Mouse (Mus musculus): ENCODE measurements at regions not wholly inside any gene's neighbourhood (a gene's known extent, or its start where the extent isn't known, plus 50 kb on each side); places are given as distances from the start of the nearest gene placed in this dataset.

GRCm38 (mm10) chr1:88577498-88578230, 67.8 kb upstream of the Glrp1 start:
- intact Hi-C loops (cut with DNase I): no loop called here
- DNase-seq: no peak

DNA sequence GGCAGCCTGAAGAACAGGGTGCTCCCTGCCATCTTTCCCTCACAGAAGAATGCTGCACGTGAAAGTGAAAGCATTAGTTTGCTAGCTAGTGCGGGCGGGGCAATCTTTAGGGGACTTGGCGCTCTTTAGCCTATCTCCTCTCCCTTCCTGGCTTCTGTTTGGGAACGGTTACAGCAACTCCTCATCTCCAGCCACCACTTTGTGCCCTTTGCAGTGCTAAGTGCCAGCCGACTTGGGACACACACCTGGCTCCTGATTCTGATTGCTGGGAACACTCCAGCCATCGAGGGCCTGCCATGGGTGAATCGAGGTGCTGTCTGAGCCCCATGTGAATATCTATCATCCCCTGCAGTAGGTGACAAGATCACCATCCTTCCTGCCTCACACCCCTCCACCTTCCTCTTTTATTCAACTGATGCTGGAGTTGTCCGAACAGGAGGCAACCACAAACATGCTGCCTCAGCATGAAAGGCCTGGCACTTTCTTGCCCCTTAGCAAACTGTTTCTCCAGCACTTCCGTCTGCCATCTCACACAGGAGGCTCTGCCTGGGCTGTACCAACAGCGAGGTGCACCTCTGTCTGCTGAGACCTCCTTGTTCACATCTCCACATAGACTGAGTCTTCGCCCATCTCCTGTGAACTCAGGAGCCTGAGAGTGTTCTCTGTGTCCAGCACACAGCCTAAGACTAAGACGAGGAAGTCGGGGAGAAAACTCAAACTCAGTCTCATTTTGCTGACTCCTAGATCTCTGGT, 66.2 kb upstream of the Glrp1 start:
- no peak for DNase-seq
- intact Hi-C loops (cut with DNase I): no loop called here

GRCm38 (mm10) chr1:88575291-88575690, 65.4 kb upstream of the Glrp1 start:
- intact Hi-C loops (cut with DNase I): no loop called here

GRCm38 (mm10) chr1:88572161-88572560, 62.3 kb upstream of the Glrp1 start:
- no peak for DNase-seq
- intact Hi-C loops (cut with DNase I): no loop called here

More at GRCm38 (mm10) chr1:88575291-88575690, 65.4 kb upstream of the Glrp1 start:
- no peak for DNase-seq

DNA sequence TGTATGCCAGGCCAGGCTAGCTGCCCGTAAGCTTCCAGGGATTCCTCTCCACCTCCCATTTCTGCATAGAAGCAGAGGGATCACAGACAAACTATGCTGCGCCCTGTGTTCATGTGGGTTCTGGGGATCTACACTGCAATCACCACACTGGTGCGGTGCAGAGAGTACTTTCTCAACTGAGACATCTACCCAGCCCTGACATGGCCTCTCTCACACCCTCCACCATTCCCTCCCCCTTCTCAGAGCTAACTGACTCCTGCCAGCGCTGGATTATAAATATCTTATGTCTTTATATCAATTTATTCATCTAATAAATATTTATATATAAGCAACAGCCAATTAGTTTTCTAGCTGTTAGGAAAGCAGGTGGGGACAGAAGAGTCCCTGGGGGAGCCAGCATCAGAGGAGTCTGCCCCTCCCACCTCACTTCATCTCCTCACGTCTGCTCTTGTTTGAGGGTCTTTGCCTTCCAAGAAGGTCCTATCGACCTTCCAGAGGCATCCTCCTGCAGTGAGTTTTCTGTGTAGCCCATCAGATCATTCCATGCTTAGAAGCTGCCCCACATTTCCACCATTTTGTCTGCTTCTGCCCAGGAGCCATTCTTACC, 58.7 kb upstream of the Glrp1 start:
- no peak for DNase-seq
- intact Hi-C loops (cut with DNase I): no loop called here

GRCm38 (mm10) chr1:88567198-88567597, 57.3 kb upstream of the Glrp1 start:
- intact Hi-C loops (cut with DNase I): no loop called here
- no peak for DNase-seq

GRCm38 (mm10) chr1:88566426-88566825, 56.6 kb upstream of the Glrp1 start:
- intact Hi-C loops (cut with DNase I): no loop called here
- DNase-seq: no peak

DNA sequence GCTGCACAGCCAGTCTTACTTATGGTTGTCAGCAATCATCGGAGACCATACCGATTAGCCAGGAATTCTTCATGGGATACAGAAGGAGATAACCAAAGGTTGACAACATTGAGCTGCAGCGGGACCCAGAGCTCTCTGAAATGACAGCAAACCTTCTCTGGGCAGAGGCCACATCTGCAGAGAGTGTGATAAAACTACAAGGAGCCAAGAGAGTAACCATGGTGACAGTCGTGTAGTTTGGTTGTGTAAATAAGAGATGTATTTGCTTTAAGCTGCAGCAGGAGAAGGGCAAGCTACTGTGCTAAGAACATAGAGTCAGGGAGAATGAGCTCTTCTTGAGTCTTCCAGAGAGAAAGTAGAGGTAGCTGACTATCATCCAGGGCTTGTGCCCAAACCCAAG, 55.0 kb upstream of the Glrp1 start:
- DNase-seq: no peak
- intact Hi-C loops (cut with DNase I): loop anchor here (5.0 kb wide), 1 partner anchor 142 kb away; no protein-coding TSS in a partner anchor

- intact Hi-C loops (cut with DNase I): loop anchor here (5.0 kb wide), 1 partner anchor 145 kb away; no protein-coding TSS in a partner anchor
- peak; percentile 89 for DNase-seq
Observed at GRCm38 (mm10) chr1:88562361-88562760, 52.5 kb upstream of the Glrp1 start.

DNA sequence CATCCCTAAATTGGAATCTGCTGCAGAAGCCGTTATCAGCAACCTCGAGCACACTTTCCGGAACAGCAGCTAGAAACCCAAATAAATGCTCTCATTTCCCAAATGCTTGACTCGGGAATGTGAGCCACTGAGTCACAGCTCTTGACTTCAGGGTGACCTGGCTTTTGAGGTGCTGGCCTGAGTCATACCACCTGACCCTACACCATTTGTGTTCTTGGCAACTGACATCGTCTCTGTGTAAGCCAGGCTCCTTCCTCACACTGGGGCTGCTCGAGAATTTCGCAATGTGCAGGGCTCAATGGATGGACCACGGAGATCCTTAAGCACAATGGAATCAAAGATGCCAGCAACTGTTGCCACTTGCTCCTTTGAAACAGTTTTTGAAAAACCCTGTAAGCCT, 50.9 kb upstream of the Glrp1 start:
- no peak for DNase-seq

More for the DNA sequence above, 50.9 kb upstream of the Glrp1 start:
- intact Hi-C loops (cut with DNase I): loop anchor here (5.0 kb wide), 1 partner anchor 147 kb away; no protein-coding TSS in a partner anchor
